Mouse (Mus musculus) thymus, postnatal 4 days (tissue): Measurements from ENCODE around the gene Gm28035.

ENCODE experiments used
- DNase-seq: peaks from one replicate; pipeline ENCODE4 v3.0.0; 2021

Gene Gm28035

DNA sequence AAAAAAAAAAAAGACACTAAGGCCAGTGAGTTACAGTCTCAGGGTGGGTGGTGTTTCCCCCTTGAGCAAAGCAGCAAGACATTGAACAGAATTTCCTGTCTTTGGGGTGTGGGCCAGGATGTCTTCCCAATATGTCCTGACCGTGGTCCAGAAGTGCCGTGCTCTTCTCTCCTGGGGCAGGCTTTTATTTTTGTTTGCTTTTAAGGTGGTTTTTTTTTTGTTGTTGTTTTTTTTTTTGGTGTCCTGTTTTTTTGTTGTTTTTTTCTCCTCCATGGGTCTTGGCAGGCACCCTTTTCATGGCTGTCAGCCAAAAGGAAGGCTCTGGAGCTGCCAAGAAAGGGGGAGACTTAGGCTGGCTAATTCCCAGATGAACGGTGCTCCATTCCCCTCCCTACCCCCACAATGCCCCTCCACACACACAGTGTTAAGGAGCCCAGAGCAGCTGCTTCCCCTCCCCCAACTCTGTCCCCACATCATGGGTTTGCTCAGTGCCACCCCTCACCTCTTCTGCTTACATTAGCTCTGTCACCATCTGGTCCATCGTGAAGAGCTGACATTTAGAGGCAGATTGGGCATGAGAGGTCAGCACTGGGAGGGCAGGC is 22.6 kb downstream of the Gm28035 start:
- DNase-seq: no peak

DNA sequence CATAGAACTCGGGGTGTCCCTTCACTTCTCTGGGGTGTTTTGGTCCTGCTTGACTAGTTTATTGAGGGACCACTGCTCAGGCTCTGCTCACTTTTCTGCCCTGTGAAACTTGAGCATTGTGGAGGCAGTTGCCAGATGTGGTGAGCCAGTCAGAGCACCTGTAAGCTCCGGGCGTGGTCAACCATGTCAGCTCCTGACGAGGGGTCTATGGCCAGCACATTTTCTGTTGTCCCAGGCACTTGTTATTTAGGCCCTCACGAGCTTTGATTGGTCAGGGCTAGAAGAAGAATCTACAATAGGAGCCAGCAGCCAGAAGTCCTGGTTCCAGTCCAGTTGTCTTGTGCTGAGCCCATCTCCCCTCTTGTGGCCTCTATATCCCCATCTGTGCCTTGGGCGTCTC is 23.4 kb downstream of the Gm28035 start:
- DNase-seq: no peak

DNA sequence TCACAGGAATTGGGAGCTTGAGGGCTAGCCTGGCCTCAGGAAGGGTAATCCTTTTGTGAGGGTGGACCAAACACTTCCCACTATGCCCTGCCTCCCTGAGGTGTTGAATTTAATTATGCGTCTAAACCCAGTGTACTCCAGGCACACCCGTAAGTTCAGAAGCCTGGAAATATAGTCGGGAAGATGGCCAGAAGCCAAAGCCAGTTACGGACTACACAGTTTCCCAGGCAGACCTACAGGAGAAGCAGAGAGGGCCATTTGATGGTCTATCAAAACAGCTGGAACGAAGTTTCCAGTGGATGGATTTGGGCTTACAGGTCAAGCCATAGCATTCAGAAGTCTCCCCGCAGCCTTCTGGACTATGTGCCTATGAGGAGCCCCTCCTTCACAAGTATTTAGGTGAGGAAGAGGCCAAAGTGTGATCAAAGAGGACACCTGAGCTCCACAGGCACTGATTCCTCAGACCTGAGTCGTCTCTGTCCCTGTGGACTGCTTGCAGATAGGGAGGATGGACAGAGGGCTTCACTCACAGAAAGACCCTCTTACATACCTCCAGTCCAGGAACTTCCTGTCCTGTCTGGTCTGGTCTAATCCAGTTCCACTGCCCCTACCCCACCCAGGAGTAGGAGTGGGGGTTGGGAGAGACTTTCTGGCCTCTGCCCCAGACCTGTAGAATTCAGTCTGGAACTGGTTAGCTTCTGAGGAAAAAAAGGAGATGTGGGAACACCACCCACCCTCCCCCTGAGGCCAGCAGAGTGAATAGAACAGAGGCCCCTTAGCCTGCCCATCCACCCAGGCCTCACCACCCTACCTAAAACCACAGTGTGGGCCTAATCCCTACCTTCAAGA is 24.5 kb downstream of the Gm28035 start:
- no peak for DNase-seq

DNA sequence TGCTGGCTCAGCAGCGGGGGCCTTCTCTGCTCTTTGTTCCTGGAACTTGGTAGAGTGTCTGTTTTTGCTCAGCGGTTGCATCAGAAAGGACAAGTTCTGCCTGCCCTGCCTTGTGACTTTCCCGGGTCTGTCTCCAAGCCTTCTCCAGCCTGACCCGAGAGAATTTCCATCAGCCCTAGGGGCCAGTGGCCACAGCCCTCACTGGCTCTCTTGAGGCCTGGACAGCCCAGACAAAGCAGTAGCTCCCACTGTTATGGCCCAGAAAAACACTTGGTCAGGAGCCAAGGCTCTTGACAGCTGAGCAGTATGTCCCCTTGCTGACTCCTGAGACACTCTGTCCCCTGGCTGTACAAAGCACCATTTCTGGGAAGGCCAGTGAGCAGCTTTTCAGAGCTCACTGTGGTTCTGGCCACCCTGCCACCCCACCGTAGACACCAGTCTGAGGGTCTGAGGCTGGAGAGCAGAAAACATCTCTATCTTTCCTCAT is 25.4 kb downstream of the Gm28035 start, which contains the start of gene Phyhd1:
Gene Phyhd1, plus strand, starts transcription at position 437 of the 487 bp plus-strand sequence.
- DNase-seq: no peak

DNA sequence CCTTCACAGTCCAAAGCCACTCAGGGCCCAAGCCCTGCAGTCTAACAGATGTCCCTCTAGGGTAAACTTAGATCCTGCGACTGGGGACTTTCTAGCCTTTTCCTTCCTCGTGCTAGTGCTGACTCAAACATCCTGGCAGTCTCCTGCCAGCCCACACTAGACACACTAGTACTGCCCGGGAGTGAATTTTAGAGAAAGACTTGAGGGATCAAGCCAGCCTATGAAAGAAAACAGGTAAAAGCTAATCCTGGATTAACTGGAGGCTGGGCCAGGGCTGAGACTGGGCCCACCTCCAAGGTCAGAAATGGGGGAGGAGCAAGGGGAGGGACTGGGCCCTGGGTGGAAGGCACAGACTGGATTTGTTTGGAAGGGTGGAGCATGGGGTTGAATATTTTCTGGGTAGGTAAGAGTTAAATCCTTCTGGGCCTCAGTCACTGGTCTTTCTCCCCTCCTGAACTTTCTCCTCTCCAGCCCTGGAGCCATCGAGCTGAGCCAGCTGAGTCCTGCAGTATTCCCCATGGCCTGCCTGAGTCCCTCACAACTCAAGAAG is 26.1 kb downstream of the Gm28035 start:
- no peak for DNase-seq

DNA sequence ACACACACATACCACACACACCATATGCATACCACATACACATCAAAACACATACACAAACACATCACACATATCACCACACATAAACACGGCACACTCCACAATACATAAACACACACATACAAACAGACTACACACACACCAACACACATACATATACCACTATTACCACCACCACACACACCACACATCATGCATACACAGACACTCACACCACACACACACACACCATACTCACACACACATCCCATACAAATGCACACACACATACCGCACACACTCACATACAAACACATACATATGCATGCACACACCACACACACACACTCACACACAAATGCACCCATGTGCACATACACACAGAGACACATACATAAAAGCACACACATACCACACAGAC is 27.1 kb downstream of the Gm28035 start:
- no peak for DNase-seq

DNA sequence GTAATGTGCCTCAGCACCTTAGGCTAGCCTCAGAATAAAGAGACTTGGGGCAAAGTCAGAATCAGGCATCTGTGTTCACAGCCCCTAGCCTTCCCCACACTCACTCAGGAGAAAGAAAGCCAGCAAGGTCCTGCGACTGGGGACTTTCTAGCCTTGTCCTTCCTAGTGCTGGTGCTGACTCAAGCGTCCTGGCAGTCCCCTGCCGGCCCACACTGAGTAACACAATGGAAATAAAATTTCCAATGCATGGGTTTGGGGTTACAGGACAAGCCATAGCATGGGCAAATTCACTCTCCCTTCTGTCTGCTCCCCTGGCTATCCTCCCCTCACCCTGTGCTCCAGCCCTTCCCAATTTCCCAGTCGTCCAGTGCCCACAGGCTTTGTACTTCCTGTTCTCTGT is 28.0 kb downstream of the Gm28035 start:
- DNase-seq: no peak

DNA sequence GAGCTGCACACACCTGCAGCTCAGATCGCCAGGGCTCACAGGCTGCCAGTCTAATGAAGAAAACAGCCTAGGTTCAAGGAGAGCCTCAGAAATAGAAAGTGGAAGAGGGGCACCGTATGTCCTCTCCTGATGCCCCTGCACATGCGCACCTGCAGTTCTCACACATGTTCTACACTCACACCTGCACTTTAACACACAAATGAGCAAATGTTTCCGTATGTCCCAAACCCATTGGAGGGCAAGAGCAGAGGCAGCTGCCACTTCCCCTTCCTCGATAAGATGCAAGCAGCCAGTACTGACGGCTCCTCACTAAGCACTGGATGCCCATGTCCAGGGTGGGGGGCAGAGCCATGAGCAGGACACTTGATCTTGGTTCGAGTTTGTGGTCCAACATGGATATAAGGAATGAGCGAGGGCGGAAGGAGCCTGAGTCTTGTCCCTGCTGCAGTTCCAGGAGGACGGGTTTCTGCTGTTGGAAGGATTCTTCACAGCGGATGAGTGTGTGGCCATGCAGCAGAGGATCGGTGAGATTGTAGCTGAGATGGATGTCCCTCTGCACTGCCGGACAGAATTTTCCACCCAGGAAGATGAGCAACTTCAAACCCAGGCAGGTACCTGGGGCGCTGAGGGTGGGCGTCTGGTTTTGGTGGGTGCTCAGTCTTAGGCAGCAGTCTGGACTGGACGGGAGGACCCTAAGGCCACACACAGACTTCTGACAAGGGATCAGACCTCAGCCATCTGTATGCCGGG is 29.0 kb downstream of the Gm28035 start:
- no peak for DNase-seq

DNA sequence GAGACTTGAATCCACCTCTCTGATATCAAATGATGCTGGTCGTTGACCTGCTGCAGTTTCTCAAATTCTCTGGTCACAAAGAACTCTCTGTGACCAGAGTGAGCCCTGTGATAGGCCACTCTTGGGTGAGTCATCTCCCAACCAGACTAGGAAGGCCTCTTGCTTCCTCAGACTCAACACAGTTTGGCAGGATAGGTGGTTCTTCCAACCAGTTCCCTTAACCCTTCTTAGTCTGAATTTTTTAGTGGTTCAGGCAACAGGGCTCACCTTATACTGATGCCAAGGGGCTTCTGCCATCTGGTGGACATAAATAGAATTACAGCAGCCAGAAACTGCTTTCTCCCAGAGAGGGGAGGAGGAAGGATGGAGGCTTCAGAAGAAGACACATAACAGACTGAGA is 29.8 kb downstream of the Gm28035 start:
- DNase-seq: peak; percentile 51

DNA sequence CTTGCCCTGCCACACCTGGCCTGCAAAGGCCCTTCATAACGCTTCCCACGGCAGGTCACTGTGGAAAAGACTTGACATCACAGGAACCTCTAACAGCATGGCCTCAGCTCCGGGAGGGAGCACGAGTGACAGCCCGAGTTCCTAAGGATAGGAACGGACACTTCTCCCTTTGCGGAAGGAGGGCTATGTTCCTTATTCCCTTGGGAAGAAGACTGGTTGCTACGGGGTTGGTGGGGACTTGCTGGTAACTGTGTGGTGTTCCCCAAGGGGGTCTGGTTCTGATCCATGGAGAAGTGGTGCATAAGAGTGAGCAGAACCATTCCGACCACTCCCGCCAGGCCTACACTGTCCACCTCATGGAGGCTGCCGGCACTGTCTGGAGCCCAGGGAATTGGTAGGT is 40.4 kb downstream of the Gm28035 start, which contains the start of gene Gm28038:
Gene Gm28038, plus strand, starts transcription at position 301 of the 400 bp plus-strand sequence.
- DNase-seq: no peak

DNA sequence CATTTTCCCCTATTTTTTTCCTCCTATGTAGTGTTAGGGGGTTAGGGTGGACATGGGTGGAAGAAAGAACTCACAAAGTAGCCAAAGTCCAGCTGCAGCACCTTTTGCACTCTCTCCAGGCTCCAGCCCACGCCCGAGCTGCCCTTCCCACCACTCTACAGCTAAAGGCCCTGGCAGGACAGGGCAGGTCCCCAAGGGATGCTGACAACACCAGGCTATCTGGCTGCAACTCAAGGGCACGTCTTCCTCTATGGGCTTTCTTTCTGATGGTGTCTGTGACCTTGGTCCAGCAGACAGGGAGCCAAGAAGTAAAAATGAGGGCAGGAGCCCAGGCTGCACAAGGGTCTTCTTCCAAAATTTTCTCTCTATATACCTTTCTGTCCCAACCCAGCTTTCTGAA is 41.3 kb downstream of the Gm28035 start:
- DNase-seq: no peak

DNA sequence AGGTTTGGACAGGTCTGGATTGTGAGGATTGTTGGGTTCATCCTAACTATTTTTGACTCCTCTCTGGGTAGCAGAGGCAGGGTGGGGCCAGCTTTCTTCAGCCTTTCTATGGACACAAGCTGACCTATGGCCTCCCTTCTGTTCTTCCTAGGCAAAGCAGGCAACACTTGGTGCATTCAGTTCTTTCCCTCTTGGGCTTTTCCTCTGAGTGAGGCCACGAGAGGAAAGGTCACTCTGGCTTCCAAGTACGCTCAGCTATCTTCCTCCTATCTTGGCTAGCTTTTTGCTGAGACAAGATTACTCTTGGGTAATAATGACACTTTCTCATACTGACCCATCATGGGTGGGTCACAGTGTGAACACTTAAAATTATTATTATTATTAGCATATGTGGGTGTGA is 42.8 kb downstream of the Gm28035 start:
- DNase-seq: no peak

DNA sequence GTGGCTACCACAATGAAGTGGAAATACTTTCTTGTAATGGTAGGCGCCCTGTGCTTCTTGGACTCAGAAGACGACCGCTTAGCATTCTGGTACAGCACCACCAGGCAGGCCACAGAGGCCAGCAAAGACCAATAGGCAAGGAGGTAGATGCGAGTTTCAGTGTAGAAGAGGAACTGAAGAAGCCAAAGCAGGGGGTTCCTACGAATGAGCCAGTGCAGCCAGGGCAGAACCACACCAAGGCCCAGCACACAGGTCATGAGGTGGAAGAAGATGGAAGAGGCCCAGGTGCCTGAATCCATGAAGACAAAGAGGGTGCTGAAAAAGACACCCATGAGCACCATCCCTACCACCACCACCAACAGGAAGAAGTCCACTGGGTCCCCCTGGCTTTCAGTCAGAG is 44.6 kb downstream of the Gm28035 start:
- no peak for DNase-seq

DNA sequence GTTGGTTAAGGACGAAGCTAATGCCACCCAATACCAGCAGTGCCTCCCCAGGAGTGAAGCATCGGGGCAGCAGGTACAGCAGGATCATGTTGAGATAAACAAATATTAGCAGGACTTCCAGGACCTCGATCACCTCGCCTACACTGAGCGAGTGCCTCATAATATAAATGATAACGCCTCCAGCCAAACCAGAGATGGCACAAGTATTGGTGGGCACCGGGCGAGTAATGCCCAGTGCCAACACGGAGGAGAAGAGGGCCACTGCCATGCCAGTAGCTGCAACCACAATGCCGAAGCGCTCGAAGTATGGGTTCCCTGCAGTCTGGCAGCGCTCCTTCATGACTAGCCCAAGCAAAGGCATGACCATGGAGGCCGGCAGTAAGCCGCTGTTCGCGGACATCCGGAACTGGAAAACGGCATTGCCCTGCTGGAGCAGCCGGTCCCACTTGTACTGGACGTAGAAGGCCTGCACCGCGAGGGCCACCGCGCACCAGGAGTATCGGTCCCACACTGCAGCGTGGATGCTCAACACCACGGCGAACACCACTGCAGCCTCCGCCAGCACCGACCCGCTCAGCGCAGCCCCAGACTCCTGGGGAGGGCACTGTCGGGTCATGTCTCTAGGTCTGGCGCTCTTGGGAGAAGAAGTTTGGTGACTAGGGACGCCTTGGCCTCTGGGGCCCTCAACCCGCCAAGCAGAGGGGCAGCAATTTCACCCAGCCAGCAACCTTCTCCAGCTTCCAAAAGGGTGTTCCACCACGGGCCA is 45.2 kb downstream of the Gm28035 start:
- no peak for DNase-seq

DNA sequence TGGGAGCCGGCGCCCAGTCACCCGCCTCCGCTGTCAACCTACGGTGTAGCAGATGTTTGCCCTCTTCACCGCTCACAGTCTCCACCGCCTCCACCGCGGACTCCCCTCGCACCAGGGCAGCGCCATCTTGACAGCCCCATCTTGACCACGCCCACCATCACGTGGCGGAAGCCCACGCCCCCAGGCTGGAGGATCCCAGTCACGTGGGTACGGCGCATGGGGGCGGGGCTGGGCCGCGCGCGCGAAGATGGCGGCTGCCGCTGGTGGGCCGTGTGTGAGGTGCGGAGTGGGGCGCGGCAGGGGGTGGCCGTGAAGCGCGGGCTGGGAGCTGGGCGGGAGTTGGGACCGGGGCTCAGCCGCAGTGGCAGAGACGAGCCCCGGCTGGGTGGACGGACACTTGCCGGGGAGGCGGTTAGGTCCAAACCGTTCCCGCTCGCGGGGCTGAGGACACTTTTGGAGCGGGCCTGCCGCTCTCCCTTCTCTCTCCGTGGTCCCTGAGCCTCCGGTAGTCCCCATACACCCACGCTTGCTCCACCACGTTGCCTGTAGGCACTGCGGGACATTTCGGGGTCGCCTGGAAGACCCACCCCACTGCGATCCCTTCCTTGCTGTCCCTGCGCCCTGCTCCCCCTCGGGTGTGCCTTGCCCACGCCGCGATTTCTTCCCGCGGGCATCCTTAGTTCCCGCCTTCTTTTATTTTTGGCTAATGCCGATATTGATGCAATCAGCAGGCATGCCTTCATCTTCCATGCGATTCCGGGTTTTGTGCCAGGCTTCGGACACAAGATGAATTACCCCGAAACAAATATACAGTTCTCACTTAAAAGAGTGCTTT is 46.0 kb downstream of the Gm28035 start, which contains the start of the genes Dolk and Nup188:
Gene Dolk, minus strand, starts transcription at position 143 of the 835 bp plus-strand sequence.
Gene Nup188, plus strand, starts transcription at position 206 of the 835 bp plus-strand sequence.
- DNase-seq: peak; percentile 100

DNA sequence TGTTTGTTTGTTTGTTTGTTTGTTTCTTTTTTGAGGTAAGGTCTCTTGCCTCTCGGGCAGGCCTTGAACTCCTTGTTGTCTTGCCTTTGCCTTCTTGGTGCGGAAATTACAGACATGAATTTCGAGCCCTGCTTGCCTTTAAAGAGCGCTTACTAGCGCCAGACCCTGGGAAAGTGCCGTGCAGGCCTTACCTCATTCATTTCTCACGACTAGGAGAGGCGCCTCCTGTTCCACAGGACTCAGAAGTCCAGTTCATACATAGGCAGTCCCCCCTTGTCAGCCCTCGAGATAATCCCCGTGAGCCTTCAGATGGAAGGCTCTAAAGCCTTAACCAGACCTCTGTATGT is 46.6 kb downstream of the Gm28035 start:
- peak; percentile 43 for DNase-seq

DNA sequence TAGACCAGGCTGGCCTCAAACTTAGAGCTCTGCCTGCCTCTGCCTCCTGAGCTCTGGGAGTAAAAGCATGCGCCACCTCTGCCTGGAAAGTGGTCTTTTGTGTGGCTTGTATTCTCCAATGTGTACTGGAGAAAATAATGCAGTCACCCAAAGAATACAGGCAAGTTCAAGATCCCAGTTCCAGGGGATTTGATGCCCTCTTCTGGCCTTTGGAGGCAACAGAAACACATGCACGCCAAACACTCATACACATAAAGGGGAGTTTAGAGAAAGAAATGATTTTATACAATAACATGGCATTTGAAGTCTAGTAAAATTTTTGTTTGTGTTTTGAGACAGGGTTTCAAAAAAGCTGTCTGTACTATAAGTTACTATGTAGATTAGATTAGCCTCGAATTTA is 59.2 kb downstream of the Gm28035 start:
- DNase-seq: no peak

DNA sequence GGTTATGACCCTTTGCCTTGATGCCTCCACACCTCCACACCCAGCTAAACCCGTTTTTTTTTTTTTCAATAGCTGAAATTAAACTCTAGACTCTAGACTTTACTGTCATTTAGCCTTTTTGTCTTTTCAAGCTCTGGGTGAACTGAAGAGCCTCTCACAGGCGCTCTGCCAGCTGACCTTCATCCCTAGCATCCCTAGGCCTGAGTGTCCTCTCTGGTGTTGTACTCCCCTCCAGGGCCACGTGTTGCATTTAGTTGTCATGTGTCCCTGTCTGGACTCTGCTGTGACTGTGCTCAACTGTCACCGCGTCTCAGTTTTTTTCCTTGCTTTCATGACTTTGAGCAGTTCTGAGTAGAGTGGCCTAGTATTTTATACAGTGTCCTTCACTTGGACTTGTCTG is 59.6 kb downstream of the Gm28035 start:
- DNase-seq: no peak

DNA sequence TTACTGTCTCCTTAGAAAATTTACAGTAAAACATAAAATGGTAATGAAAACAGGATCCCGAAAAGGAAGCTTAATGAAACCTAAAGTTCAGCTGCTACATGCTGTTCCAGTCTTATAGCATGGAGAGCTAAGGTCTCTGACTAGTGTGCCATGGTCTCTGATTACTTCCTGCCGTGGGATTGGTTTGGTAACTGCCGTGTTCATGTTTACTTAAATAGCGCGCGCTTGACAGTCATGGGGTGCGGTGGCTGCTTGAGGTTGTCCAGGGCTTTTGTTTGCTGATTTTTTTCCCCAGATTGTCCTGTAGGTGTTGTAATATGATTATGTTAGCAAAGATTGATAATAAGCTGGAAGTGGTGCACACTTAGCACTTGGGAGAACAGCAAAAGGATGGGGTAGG is 65.7 kb downstream of the Gm28035 start:
- no peak for DNase-seq

DNA sequence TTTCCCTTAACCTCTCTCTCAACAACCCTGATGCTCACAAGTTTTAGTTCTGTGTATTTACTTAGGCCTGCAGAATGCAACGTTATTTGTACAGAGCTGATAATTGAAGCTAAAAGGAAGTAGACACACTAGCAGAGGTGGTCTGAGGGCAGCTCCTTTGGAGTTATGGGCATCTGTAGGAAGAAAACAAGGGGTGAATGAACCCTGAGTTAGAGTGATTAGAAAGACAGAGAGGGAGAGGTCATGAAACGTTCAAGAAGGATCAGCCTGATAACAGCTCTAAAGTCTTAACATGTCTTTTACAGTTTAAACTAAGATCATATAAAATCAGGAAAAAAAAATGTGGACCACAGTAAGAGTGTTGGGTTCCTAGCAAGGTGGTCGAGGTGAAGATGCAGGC is 69.0 kb downstream of the Gm28035 start:
- no peak for DNase-seq

DNA sequence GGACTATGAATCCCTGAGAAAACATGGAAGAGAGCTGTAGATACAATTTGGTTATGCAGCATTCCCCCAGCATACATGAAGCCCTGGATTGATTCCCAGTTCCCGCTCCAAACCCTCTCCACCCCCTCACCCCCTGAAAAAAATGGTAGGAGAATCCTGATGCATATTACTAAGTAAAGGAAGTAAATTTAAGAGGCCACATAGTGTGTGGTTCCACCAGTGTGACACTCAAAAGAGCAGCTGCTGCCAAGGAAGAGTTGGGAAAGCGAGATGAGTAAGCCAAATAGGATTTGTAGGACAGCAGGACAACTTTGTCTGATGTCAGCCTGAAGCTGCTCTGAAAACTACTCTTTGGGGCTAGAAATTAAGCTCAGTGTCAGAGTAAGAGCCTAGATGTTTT is 71.1 kb downstream of the Gm28035 start:
- no peak for DNase-seq
